Mouse (Mus musculus): ENCODE measurements around the gene Atp2a3.

Atp2a3 gene

GRCm38 (mm10) chr11:72955339-72955974 lies 5.5 kb upstream of the Atp2a3 start:
- DNase-seq, result peak; percentile 43

DNA sequence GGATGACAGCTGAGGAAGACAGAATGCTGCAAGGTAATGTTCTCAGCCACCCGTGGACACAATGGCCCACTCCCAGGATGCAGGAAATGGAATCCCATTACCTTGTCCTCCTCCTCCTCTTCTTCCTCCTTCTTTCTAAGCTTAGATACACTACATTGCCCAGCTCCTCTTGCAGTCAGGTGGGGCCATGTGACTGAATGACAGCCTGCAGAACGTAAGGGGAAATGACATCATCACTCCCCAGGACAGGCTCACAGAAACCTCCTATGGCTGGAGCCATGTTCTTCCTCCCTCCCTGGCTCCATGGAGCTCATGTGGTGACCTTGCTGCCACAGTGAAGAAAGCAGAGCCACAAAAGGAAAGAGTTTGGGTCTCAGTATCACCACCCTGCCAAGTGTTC lies 3.7 kb upstream of the Atp2a3 start:
- DNase-seq, result no peak

DNA sequence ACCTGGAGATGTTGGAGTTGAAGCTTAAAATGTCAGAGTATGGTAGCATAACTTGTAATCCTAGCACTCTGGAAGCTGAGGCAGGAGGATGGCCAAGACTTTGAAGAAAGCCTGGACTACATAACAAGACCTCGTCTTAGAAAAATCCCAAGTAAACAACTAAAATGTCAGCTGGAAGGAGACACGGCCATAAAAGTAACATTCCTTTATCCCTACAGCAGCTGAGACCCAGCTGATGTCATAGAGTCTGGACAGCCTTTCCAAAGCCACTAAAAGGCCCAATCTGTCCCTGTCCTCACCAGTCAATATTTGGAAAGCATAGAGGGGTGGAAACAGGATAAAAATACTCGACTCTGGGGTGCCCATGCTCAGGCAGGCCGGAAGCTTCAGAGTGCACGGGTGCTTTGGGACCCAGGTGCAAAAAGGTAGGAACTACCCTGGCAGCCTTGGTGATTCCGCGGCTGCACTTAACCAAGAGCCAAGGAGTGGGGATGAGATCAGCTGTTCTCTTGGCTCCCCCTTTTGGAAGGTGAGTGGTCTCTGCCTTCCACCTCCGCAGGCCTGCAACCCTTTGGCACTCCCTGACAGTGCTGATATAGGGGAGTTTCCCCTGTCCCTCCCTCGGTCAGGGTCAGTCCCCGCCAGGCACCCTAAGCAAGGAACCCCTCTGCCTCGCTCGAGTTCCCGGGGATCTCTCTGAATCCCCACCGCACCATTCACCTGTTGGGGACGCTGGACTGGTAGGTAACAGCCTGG lies 867 bp upstream of the Atp2a3 start:
- no peak for DNase-seq

DNA sequence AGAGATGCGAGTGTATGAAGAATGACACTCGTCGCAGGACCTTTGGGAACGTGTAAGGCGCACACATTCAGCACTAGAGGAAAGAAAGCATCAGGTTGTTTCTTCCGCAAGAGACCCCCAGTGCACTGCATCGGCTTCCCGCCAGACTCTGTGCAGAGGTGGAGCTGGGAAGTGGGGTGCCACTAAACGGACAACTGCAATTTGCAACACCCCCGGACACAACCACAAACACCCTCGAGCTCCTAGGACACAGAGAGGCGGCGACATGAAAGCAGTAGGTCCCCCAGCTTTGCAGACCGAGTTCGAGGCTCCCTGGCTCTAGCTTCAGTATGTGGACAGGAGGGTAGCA lies 272 bp upstream of the Atp2a3 start:
- DNase-seq, result no peak

DNA sequence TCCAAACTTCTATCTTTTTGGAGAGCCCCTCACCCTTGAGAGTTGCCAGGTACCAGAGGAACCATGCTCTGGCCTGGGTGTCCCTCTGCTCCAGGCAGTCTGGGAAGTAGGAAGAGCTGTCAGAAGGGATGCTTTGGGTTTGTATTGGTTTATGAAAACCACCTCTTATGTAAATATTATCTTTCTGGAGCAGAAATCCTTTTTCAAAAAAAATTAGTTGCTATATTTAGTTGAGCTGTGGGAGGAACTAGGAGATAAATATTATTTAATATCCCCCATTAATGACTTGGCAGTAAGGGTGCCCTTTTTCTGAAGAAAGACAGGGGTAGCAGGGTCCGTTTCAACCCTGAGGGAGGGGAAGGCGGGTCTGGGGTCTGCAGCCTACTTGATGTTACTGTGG lies 1.4 kb downstream of the Atp2a3 start:
- no peak for DNase-seq

GRCm38 (mm10) chr11:72963058-72963788 lies 2.3 kb downstream of the Atp2a3 start:
- no peak for DNase-seq

DNA sequence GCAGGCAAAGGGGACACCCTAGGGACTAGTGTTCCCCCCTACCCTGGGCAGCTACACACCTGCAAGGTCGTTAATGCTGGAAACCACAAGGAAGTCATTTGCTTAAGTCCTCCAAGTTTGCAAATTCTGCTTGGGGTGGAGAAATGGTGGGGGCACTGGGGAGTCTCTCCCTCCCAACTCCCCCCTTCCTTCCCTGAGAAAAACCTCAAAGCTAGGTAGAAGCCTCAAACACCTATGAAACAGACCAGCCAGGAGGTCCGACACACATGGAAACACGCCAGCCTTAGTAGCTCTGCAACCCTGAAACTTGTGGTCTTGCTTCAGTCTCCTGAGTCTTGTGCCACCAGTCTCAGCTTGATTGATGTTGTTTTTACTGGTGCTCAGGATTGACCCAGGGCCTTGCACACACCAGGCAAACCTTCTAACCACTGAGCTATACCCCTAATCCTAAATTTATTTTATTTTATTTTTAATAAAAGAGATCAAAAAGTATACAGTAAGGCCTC lies 2.9 kb downstream of the Atp2a3 start:
- DNase-seq, result no peak

- peak; percentile 25 for DNase-seq
Observed at GRCm38 (mm10) chr11:72974995-72975503, 14.1 kb downstream of the Atp2a3 start.

DNA sequence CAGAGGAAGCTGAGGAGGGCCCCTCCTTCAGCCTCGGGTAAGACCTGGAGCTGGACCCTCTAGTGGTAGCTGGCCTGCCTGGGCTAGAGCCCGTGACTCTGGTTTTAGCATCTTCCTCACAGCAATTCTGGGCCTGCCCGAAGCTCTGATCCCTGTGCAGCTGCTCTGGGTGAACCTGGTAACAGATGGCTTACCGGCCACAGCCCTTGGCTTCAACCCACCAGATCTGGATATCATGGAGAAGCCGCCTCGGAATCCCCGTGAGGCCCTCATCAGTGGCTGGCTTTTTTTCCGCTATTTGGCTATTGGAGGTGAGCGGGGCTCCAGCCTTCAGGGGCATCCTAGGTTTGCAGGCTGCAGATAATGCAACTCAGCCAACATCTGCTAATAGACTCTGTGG lies 21.5 kb downstream of the Atp2a3 start:
- no peak for DNase-seq

DNA sequence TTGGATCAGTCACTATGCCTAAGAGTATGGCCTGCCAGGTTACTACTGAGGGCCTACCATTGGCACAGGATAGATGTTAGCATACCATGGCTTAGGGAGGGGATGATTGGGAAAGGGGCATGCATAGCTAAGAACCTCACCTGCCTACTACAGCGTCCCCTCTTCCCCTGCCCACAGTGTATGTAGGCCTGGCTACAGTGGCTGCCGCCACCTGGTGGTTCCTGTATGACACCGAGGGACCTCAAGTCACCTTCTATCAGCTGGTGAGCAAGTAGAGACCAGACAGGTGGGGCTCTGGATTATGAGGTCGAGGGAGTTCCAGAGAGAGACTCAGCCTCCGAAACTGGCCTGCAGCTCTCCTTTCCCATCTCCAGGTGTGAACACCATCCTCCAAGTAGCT lies 22.3 kb downstream of the Atp2a3 start:
- DNase-seq, result peak; percentile 54

GRCm38 (mm10) chr11:72986745-72987144 lies 25.8 kb downstream of the Atp2a3 start:
- DNase-seq, result no peak

DNA sequence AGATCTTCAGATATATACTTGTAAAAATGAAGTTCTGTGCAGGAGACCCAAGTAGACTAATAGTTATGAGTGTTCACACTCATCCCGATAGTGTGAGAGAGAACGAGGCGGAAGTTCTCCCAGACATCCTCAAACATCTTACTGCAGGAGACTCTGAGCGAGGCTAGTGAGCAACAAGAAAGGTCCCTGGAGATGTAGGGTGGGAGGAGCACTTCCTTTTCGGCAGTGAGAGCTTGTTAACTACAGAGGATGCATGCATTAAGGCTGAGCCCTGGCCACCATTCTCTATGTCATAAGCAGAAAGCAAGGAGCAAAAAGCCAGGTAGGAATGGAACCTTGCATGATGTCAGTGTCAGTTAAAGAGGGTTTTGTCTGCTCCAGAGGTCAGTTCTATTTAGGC lies 26.3 kb downstream of the Atp2a3 start:
- DNase-seq, result no peak

DNA sequence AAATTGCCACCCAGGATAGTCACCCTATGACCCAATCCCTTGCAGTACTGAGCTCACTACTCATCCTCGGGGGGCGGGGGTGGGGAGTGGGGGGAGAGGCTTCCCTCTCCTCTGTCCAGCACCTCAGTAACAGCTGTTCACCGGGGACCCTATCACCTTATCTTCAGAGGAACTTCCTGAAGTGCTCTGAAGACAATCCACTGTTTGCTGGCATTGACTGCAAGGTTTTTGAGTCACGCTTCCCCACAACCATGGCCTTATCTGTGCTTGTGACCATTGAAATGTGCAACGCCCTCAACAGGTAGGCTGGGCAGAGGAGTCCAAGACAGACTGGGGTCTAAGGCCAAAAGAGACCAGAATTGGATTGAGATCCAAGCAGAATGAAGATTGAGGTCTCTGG lies 26.8 kb downstream of the Atp2a3 start:
- no peak for DNase-seq

GRCm38 (mm10) chr11:72989044-72989443 lies 28.1 kb downstream of the Atp2a3 start:
- no peak for DNase-seq

DNA sequence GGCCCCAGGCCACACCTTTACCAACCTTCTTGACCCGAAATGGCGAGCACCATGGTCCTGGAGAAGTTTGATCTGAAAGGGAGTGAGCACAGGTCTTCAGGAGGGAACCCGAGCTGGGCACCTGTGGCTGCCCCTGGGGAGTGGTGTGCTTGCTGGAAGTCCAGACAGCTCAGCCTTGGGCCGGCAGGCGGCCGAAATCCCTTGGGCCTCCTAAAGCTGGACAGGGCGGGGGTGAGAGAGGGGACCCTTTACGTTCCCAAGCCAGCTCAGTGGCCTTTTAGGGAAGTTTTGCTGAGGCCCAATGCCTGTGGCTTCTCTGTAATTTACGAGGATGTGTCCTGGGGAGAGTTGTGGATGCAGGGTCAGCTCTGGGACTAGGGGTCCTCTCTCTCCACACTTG lies 29.7 kb downstream of the Atp2a3 start:
- DNase-seq, result peak; percentile 56

- DNase-seq, result peak; percentile 78
Observed at GRCm38 (mm10) chr11:72991961-72992360, 31.0 kb downstream of the Atp2a3 start.

GRCm38 (mm10) chr11:72996346-72996745 lies 35.4 kb downstream of the Atp2a3 start:
- DNase-seq, result no peak

DNA sequence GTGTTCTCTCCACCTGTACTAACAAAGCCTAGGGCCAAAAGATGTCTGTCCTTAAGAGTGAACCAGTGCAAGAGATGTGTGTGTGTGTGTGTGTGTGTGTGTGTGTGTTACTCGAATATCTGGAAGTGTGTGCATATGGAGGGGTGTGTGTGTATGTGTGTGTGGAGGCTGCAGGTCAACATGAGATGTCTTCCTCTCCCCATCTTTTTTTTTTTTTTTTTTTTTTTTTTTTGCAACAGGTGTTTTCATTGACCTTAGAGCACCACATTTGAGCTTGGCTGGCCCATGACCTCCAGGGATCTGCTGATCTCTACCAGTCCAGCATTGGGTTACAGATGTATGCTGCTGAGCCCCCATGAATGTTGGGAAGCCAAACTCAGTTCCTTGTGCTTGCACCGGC lies 35.8 kb downstream of the Atp2a3 start:
- no peak for DNase-seq

- no peak for DNase-seq
Observed at GRCm38 (mm10) chr11:72997529-72998326, 36.8 kb downstream of the Atp2a3 start.

DNA sequence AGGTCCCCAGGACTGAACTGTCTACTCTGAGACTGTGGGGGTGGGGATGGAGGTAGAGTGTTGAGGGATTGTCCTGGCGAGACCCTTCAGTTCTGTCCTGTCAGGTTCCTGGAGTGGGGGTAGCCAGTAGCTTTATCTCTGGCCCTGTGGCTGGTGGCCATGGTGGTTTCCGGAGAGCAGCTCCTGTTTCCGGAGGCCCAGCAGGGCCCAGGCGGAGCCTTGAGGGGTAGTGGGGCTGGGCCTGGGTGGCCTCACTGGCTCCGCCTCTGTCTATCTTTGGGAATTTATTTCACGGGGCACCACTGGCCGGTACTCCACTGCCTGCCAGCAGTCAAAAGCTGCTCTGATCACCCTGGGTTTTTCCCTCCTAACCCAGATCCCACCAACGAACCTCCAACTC lies 37.8 kb downstream of the Atp2a3 start, which contains the start of gene P2rx1:
P2rx1 (plus strand) TSS at position 333 of the 400 bp plus-strand sequence.
- DNase-seq, result peak; percentile 62

DNA sequence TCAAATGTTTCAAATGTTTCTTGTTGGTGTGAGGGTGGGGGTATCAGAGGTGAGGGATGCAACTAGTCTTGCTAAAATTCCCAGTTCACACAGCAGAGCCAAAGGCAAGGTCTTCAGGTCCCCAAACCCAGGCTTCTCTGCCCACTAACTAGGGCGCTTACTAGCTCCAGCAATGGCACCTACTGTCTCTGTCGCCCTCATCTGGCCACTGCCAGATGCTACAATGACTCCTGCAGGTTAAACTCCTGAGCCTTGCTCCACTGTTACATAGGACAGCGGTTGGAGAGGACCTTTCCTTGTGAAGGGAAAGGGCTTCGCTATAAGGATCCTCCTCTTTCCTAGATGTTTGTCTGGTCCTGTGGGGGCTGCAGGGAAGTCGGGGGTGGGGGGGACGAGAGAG lies 40.1 kb downstream of the Atp2a3 start:
- peak; percentile 87 for DNase-seq

- DNase-seq, result peak; percentile 72
Observed at GRCm38 (mm10) chr11:73006377-73006776, 45.4 kb downstream of the Atp2a3 start.

GRCm38 (mm10) chr11:73007113-73007512 lies 46.1 kb downstream of the Atp2a3 start:
- no peak for DNase-seq

All from kidney, postnatal 10 days (tissue).